Mouse (Mus musculus) heart, adult 2 months (tissue): ENCODE measurements at regions not wholly inside any gene's neighbourhood (a gene's known extent, or its start where the extent isn't known, plus 50 kb on each side); places are given as distances from the start of the nearest gene placed in this dataset.

ENCODE experiments used
- DNase-seq, 2 experiments: peaks; one replicate each; pipeline ENCODE4 v3.0.0; 2021
- H3K27ac ChIP-seq: fragments of 200-600 bp; 2 replicates; pipeline ENCODE4 v1.8.1; 2022
- H3K27me3 ChIP-seq: fragments of 200-500 bp; 2 replicates; pipeline ENCODE4 v1.6.1; 2012; ENCODE audit warnings: mild to moderate bottlenecking, low read length, inconsistent platforms, mixed read lengths; ENCODE audit not compliant: control insufficient read depth, insufficient read depth
- H3K36me3 ChIP-seq: fragments of 200-500 bp; 2 replicates; pipeline ENCODE4 v1.6.1; 2012; ENCODE audit warnings: low read length, inconsistent platforms; ENCODE audit not compliant: control insufficient read depth, insufficient read depth
- H3K4me1 ChIP-seq: fragments of 200-500 bp; 2 replicates; pipeline ENCODE4 v1.6.1; 2011; ENCODE audit warnings: low read length; ENCODE audit not compliant: control insufficient read depth, insufficient read depth
- H3K4me3 ChIP-seq: fragments of 200-600 bp; 2 replicates; pipeline ENCODE4 v1.8.1; 2022
- H3K79me2 ChIP-seq: fragments of 200-500 bp; replicated peaks from 2 replicates; pipeline ENCODE4 v1.6.1; 2012; ENCODE audit warnings: mild to moderate bottlenecking, inconsistent platforms, low read length, moderate library complexity, mixed read lengths; ENCODE audit not compliant: control insufficient read depth, insufficient read depth
- H3K9ac ChIP-seq: fragments of 200-500 bp; 2 replicates; pipeline ENCODE4 v1.6.1; 2012; ENCODE audit warnings: low read depth, mild to moderate bottlenecking, control low read depth, inconsistent platforms, low read length, mixed read lengths
- CTCF ChIP-seq: fragments of 200-600 bp; IDR thresholded peaks from 2 replicates; pipeline ENCODE4 v1.8.1; 2022; ENCODE audit warnings: antibody characterized with exemption, mild to moderate bottlenecking, moderate library complexity
- EP300 ChIP-seq: fragments of 200-500 bp; IDR thresholded peaks from 2 replicates; pipeline ENCODE4 v1.6.1; 2011; ENCODE audit warnings: low read depth, low read length, control low read depth; ENCODE audit not compliant: insufficient read depth
- POLR2A ChIP-seq: fragments of 200-500 bp; IDR thresholded peaks from 2 replicates; pipeline ENCODE4 v1.6.1; 2011; ENCODE audit warnings: mild to moderate bottlenecking, low read depth, low read length, control low read depth; ENCODE audit not compliant: insufficient read depth
- WGBS: fragments of 180-500 bp; shearing (Covaris S2); methylation state at CpG from one replicate; pipeline ENCODE4 v1.1.7; 2018; 5-methylcytosine and 5-hydroxymethylcytosine counted together
- intact Hi-C: fragments of 180-260 bp; cut with DNase I; formaldehyde crosslinking; loops from one replicate; pipeline ENCODE4 v1.15.1; 2025

DNA sequence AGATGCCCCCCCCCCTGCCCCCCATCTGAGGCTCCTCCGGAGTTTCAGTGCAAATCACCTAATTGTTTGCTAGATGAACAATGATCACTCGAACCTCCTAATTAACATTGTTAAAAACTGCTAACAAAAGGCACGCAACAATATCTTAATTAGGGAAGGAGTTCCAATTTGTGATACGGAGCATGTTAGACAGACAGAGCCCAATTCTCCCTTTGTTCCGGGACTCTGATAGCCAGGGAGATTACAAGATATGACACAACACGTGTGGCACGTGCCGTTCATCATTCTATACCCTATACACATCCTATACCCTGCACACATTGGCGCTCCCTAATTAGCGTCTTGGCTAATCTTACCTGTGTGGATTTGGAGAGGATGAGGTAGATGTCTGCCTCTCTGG lies 237.5 kb downstream of the Cd83 start:
- H3K36me3 ChIP-seq = peaks cover 6% of the 10 kb centered on the region
- H3K9ac ChIP-seq = no peak overlapping the region
- no peak for DNase-seq
- no peaks in the 10 kb centered on the region for H3K79me2 ChIP-seq
- no peaks in the 10 kb centered on the region for H3K27me3 ChIP-seq
- H3K4me1 ChIP-seq = peaks cover 15% of the 10 kb centered on the region
- intact Hi-C loops = no loop called here
- H3K27ac ChIP-seq = no peak overlapping the region
- 82% methylated on average over 10 of the region's 10 CpGs for WGBS
- TF ChIP-seq EP300 (no peak), POLR2A (no peak), CTCF (no peak)
- H3K4me3 ChIP-seq = no peak overlapping the region

DNA sequence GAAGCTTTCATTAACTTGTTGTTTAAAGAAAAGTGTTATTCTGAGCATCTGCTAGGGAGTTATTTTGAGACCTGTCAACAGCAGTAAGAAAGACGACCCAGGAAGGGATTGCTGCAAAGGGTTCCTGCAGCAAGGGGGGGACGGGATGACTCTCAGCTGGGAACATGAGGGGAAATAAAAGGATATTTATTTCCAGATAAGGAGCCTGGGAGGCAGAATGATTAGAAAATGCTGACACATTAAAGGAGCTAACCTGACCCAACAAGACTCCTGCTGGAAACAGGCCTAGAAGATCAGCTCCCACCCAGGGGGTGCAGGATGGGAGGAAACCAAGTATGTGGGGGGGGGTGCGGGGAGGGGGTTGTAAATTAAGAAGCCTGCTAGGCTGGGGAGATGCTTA lies 240.0 kb downstream of the Cd83 start:
- H3K4me3 ChIP-seq = no peak overlapping the region
- H3K27ac ChIP-seq = peak overlapping the region; percentile 47
- DNase-seq = no peak
- no peak for TF ChIP-seq EP300
- TF ChIP-seq POLR2A = no peak
- no peak for TF ChIP-seq CTCF
- H3K4me1 ChIP-seq = peaks cover 15% of the 10 kb centered on the region
- H3K36me3 ChIP-seq = peaks cover 6% of the 10 kb centered on the region
- H3K79me2 ChIP-seq = no peaks in the 10 kb centered on the region
- intact Hi-C loops = no loop called here
- no peak overlapping the region for H3K9ac ChIP-seq
- WGBS = 25% methylated on average over 3 of the region's 3 CpGs
- H3K27me3 ChIP-seq = no peaks in the 10 kb centered on the region

DNA sequence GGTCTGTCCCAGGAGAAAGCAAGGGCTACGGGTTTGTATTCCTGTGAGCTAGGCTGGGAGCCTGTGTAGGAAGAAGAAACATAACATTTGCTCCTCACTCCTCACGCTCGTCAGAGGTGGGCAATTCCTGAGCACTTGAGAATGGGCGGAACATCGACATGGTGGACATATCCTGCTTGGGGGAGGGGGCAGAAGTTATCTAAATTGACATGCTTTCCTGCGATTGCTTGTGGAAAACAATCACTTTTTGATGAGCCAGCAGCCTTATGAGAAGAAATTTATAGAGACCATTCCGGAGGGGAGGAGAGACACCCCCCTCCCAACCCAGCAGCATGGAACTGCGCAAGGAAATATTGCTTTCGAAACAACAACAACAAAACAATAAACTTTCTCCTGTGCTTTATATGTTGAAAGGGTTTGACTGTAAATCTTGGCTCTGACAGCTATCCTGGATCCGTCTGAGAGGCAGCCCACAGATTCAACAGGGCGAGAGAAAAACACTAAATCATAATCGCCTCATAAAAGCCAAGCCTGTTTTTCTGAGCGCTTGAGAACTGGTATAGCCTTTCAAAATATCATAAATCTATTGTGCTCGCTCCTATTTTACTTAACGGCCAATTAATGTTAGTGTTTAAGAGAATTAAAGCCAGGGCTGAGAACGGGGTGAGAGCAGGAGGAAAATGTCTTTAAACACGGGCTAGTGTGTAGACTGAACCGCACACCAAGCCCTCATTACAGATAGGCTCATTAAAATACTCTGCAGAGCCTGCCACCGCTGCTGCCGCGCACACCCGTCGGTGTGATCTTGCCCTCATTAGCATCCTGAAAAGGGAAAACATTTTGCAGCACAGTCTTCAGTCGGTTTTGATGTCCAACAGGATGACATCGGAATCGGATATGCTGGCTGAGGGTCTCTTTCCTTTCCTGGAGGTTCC lies 242.0 kb downstream of the Cd83 start:
- H3K79me2 ChIP-seq = no peaks in the 10 kb centered on the region
- H3K9ac ChIP-seq = peak overlapping the region; percentile 31; the same call in 1 of the 2 replicates
- intact Hi-C loops = loop anchor here (1.0 to 2.0 kb wide), 3 partner anchors 14 to 36 kb away; no protein-coding TSS in a partner anchor
- no peaks in the 10 kb centered on the region for H3K27me3 ChIP-seq
- H3K27ac ChIP-seq = peak overlapping the region; percentile 80
- H3K4me3 ChIP-seq = peak overlapping the region; percentile 30
- peaks cover 7% of the 10 kb centered on the region for H3K36me3 ChIP-seq
- peak; percentile 72 for TF ChIP-seq EP300
- peak; percentile 54; the same call in 1 of the 2 replicates for TF ChIP-seq POLR2A
- no peak for TF ChIP-seq CTCF
- 40% methylated on average over 26 of the region's 26 CpGs for WGBS
- peaks cover 18% of the 10 kb centered on the region for H3K4me1 ChIP-seq
- peak; percentile 43 to 57 for DNase-seq

DNA sequence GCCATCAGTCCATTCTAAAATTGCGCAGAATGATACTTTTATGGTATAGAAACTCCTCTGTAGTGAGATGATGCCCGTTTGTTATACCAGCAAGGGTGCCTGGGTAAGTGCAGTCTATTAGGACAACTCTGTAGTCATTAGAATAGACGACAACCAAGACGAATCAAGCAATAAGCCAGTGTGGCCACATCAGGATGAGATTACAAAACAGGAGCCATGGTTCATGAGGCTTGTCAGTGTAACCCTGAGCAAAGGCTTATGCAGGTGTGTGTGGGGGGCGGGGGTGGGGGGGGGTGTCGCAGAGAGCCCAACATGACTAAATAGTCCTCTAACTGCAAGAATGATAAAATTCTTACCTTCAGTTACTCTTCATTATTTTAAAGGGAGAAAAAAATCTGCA lies 243.5 kb downstream of the Cd83 start:
- Histone ChIP-seq H3K4me1 (peaks cover 18% of the 10 kb centered on the region), H3K27ac (no peak overlapping the region), H3K79me2 (no peaks in the 10 kb centered on the region), H3K36me3 (peaks cover 7% of the 10 kb centered on the region), H3K9ac (no peak overlapping the region), H3K4me3 (no peak overlapping the region), H3K27me3 (no peaks in the 10 kb centered on the region)
- no peak for DNase-seq
- TF ChIP-seq POLR2A (no peak), CTCF (no peak), EP300 (no peak)
- intact Hi-C loops = no loop called here
- WGBS = 95% methylated on average over 6 of the region's 6 CpGs

DNA sequence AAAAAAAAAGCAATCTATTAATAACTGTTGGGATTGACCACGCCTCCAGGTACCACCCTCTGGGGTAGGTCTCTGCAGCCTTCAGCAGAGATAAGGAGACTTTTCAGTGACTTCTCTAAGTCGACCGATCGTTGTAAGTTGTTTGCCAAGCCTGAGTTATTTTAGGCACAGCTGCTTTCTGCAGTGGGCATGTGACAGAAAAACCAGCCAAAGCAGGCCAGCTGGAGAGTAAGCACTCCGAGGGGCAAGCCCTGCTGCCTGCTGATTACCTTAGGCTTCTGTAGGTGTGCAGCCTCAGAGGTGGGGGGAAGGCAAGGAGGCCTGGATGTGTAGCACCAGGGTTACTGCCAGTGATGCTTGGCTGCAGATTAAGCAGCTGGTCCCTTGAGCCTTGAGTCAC lies 246.0 kb downstream of the Cd83 start:
- Histone ChIP-seq H3K27me3 (no peaks in the 10 kb centered on the region), H3K36me3 (peaks cover 2% of the 10 kb centered on the region; the same call in 1 of the 2 replicates), H3K4me3 (no peak overlapping the region), H3K79me2 (no peaks in the 10 kb centered on the region), H3K27ac (peak overlapping the region; percentile 18; the same call in 1 of the 2 replicates), H3K4me1 (peaks cover 12% of the 10 kb centered on the region), H3K9ac (no peak overlapping the region)
- TF ChIP-seq EP300 (peak; percentile 86), CTCF (no peak), POLR2A (no peak)
- peak in 1 of 2 experiments; percentile 60 for DNase-seq
- intact Hi-C loops = no loop called here
- WGBS = 28% methylated on average over 5 of the region's 5 CpGs

DNA sequence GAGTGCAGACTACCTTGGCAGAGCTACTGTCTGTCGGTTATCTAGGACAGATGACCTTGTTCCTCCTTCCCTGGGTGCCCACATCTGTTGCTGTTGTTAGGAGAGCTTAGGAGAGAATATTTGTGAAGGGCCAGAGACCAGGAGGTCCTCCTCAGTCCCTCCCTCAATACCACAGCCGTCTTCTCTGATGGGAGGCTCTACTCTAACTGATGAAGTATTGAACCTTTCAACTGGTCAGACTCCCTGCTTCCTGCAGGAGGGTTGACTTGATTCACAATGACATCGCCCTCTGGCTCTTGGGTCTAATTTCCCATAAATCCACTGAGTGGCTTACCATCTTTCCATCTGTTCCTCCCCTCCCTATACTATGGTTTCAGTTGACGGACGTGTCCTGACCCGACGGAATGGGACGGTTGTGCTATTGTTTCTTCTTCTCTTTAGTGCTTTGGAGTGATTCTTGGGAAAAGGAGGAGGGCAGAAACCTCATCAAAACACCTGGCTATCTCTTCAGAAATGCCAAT lies 253.3 kb downstream of the Cd83 start:
- Histone ChIP-seq H3K36me3 (peaks cover 6% of the 10 kb centered on the region), H3K79me2 (no peaks in the 10 kb centered on the region), H3K4me3 (no peak overlapping the region), H3K27me3 (no peaks in the 10 kb centered on the region), H3K27ac (no peak overlapping the region), H3K4me1 (peaks cover 8% of the 10 kb centered on the region), H3K9ac (no peak overlapping the region)
- TF ChIP-seq POLR2A (no peak), CTCF (no peak), EP300 (no peak)
- DNase-seq = no peak
- WGBS = 76% methylated on average over 8 of the region's 8 CpGs
- intact Hi-C loops = no loop called here
